Mouse (Mus musculus): ENCODE results near the gene Phyh. TPM values are rescaled to one million over a fixed set of nuclear protein-coding genes. Genes with fewer than 3 reads are reported as not detected.
A peak's percentile ranks its signal among the peaks of the same experiment; 100 is the strongest.

The Phyh gene
- 210 and 230 TPM in 2 replicates for polyA plus RNA-seq (2015; fragmentation: Nextera tagmentation; extraction: Ambion mirVana)

- WGBS, result 9% methylated on average over 35 of the region's 35 CpGs
- Histone ChIP-seq H3K4me2 (replicated peaks; ENCODE audit: low read depth) (peak within 1 kb of the TSS; percentile 90), H3K9me3 (ENCODE audit: control insufficient read depth) (no peaks in the 10 kb centered on the region), H3K36me3 (ENCODE audit: control insufficient read depth, insufficient read depth) (no peaks in the 10 kb centered on the region), H3K9ac (ENCODE audit: low read depth, low read length) (peak within 1 kb of the TSS; percentile 76), H3K27me3 (replicated peaks; ENCODE audit: control insufficient read depth, insufficient read depth, low read length) (no peaks in the 10 kb centered on the region), H3K4me3 (ENCODE audit: low read depth, low read length) (peak within 1 kb of the TSS; percentile 70), H3K4me1 (replicated peaks; ENCODE audit: control insufficient read depth, insufficient read depth, low read length) (no peaks in the 10 kb centered on the region), H3K27ac (ENCODE audit: low read depth, low read length) (peak within 1 kb of the TSS; percentile 95)
- peak; percentile 85 for ATAC-seq
- peak; percentile 71 for TF ChIP-seq CTCF (IDR thresholded peaks at IDR 0.05; ENCODE audit: low read depth)
Measured at GRCm38 (mm10) chr2:4918860-4919739, at the start of gene Phyh. Gene Phyh (plus strand): TSS chr2:4919019.

GRCm38 (mm10) chr2:4872740-4873139 lies 46.1 kb upstream of the Phyh start:
- H3K9me3 ChIP-seq (ENCODE audit: control insufficient read depth), result no peaks in the 10 kb centered on the region
- WGBS, result 71% methylated on average over 9 of the region's 9 CpGs
- no peaks in the 10 kb centered on the region for H3K27me3 ChIP-seq (replicated peaks; ENCODE audit: control insufficient read depth, insufficient read depth, low read length)
- no peak for TF ChIP-seq CTCF (IDR thresholded peaks at IDR 0.05; ENCODE audit: low read depth)
- no peak overlapping the region for H3K4me3 ChIP-seq (ENCODE audit: low read depth, low read length)
- no peaks in the 10 kb centered on the region for H3K36me3 ChIP-seq (ENCODE audit: control insufficient read depth, insufficient read depth)
- H3K4me2 ChIP-seq (replicated peaks; ENCODE audit: low read depth), result no peak overlapping the region
- no peak overlapping the region for H3K9ac ChIP-seq (ENCODE audit: low read depth, low read length)
- ATAC-seq, result no peak
- H3K27ac ChIP-seq (ENCODE audit: low read depth, low read length), result no peak overlapping the region
- 0 out of 2 replicates have a peak, but pooled peaks cover 3% of the 10 kb centered on the region for H3K4me1 ChIP-seq (replicated peaks; ENCODE audit: control insufficient read depth, insufficient read depth, low read length)

DNA sequence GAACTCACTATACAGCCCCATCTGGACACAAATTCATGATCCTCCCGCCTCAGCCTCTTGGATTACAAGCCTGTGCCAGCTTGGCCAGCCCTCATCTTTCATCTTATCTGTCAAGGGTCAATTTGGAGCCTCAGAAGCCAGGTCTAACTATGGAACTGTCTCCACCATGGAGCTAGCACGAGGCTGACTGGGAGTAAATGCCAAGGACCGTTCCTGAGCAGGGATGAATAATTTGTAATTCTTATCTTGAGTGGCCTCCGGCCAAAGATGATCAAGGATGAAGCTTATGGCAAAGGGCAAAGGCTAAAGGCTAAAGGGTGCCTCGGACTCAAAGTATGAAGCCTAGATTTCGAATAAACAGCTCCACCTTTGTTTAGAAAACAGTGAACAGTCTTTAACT lies 45.5 kb upstream of the Phyh start:
- H3K4me2 ChIP-seq (replicated peaks; ENCODE audit: low read depth), result no peak overlapping the region
- no peak overlapping the region for H3K9ac ChIP-seq (ENCODE audit: low read depth, low read length)
- TF ChIP-seq CTCF (IDR thresholded peaks at IDR 0.05; ENCODE audit: low read depth), result no peak
- H3K36me3 ChIP-seq (ENCODE audit: control insufficient read depth, insufficient read depth), result no peaks in the 10 kb centered on the region
- H3K27me3 ChIP-seq (replicated peaks; ENCODE audit: control insufficient read depth, insufficient read depth, low read length), result no peaks in the 10 kb centered on the region
- no peak overlapping the region for H3K4me3 ChIP-seq (ENCODE audit: low read depth, low read length)
- 21% methylated on average over 6 of the region's 6 CpGs for WGBS
- H3K27ac ChIP-seq (ENCODE audit: low read depth, low read length), result no peak overlapping the region
- H3K9me3 ChIP-seq (ENCODE audit: control insufficient read depth), result no peaks in the 10 kb centered on the region
- ATAC-seq, result no peak
- H3K4me1 ChIP-seq (replicated peaks; ENCODE audit: control insufficient read depth, insufficient read depth, low read length), result 0 out of 2 replicates have a peak, but pooled peaks cover 3% of the 10 kb centered on the region

DNA sequence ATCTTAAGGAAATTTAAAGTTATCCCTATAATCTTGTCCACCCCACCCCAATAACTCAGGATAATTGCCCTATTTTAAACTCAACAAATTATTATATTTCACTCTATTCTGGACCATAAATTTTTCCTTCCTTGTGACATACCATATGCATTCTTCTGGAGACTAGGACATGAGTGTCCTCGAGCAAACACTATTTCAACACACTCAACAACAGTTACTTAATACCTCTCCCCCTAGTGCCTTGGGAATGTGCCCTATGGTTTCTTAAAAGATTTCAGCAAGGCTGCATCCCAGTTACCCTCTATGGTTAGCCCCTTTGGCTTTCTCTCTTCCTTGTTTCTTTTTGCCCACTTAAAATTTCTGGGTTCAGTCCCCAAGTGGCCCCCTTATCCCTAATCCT lies 43.7 kb upstream of the Phyh start:
- no peaks in the 10 kb centered on the region for H3K9me3 ChIP-seq (ENCODE audit: control insufficient read depth)
- no peak for TF ChIP-seq CTCF (IDR thresholded peaks at IDR 0.05; ENCODE audit: low read depth)
- H3K9ac ChIP-seq (ENCODE audit: low read depth, low read length), result no peak overlapping the region
- H3K4me1 ChIP-seq (replicated peaks; ENCODE audit: control insufficient read depth, insufficient read depth, low read length), result 0 out of 2 replicates have a peak, but pooled peaks cover 3% of the 10 kb centered on the region
- no peak for ATAC-seq
- H3K27me3 ChIP-seq (replicated peaks; ENCODE audit: control insufficient read depth, insufficient read depth, low read length), result no peaks in the 10 kb centered on the region
- H3K36me3 ChIP-seq (ENCODE audit: control insufficient read depth, insufficient read depth), result no peaks in the 10 kb centered on the region
- no peak overlapping the region for H3K4me2 ChIP-seq (replicated peaks; ENCODE audit: low read depth)
- H3K4me3 ChIP-seq (ENCODE audit: low read depth, low read length), result no peak overlapping the region
- WGBS, result 14% methylated on average over 1 of the region's 1 CpGs
- H3K27ac ChIP-seq (ENCODE audit: low read depth, low read length), result no peak overlapping the region

GRCm38 (mm10) chr2:4876131-4876530 lies 42.7 kb upstream of the Phyh start:
- H3K9ac ChIP-seq (ENCODE audit: low read depth, low read length), result no peak overlapping the region

GRCm38 (mm10) chr2:4880737-4881349 lies 38.0 kb upstream of the Phyh start:
- ATAC-seq, result no peak
- Histone ChIP-seq H3K9me3 (ENCODE audit: control insufficient read depth) (no peaks in the 10 kb centered on the region), H3K27ac (ENCODE audit: low read depth, low read length) (no peak overlapping the region), H3K4me1 (replicated peaks; ENCODE audit: control insufficient read depth, insufficient read depth, low read length) (0 out of 2 replicates have a peak, but pooled peaks cover 3% of the 10 kb centered on the region), H3K4me3 (ENCODE audit: low read depth, low read length) (peak overlapping the region; percentile 94), H3K36me3 (ENCODE audit: control insufficient read depth, insufficient read depth) (no peaks in the 10 kb centered on the region; the same call in 1 of the 2 replicates), H3K9ac (ENCODE audit: low read depth, low read length) (peak overlapping the region; percentile 98), H3K27me3 (replicated peaks; ENCODE audit: control insufficient read depth, insufficient read depth, low read length) (no peaks in the 10 kb centered on the region), H3K4me2 (replicated peaks; ENCODE audit: low read depth) (peak overlapping the region; percentile 88)
- no peak for TF ChIP-seq CTCF (IDR thresholded peaks at IDR 0.05; ENCODE audit: low read depth)
- WGBS, result 6% methylated on average over 20 of the region's 20 CpGs

More at GRCm38 (mm10) chr2:4876131-4876530, 42.7 kb upstream of the Phyh start:
- Histone ChIP-seq H3K4me2 (replicated peaks; ENCODE audit: low read depth) (no peak overlapping the region), H3K36me3 (ENCODE audit: control insufficient read depth, insufficient read depth) (no peaks in the 10 kb centered on the region), H3K27ac (ENCODE audit: low read depth, low read length) (no peak overlapping the region), H3K27me3 (replicated peaks; ENCODE audit: control insufficient read depth, insufficient read depth, low read length) (no peaks in the 10 kb centered on the region), H3K9me3 (ENCODE audit: control insufficient read depth) (no peaks in the 10 kb centered on the region), H3K4me3 (ENCODE audit: low read depth, low read length) (no peak overlapping the region), H3K4me1 (replicated peaks; ENCODE audit: control insufficient read depth, insufficient read depth, low read length) (0 out of 2 replicates have a peak, but pooled peaks cover 3% of the 10 kb centered on the region)
- ATAC-seq, result no peak
- 71% methylated on average over 3 of the region's 3 CpGs for WGBS
- TF ChIP-seq CTCF (IDR thresholded peaks at IDR 0.05; ENCODE audit: low read depth), result no peak

All from intestine, postnatal 0 days (tissue).